Mouse (Mus musculus) layer of hippocampus, adult 9-10 months (tissue): ENCODE results near the gene Ubap1.

Source experiments
- DNase-seq: peaks from one replicate; pipeline ENCODE4 v3.0.0; 2022; ENCODE audit warnings: low spot score

The Ubap1 gene

DNA sequence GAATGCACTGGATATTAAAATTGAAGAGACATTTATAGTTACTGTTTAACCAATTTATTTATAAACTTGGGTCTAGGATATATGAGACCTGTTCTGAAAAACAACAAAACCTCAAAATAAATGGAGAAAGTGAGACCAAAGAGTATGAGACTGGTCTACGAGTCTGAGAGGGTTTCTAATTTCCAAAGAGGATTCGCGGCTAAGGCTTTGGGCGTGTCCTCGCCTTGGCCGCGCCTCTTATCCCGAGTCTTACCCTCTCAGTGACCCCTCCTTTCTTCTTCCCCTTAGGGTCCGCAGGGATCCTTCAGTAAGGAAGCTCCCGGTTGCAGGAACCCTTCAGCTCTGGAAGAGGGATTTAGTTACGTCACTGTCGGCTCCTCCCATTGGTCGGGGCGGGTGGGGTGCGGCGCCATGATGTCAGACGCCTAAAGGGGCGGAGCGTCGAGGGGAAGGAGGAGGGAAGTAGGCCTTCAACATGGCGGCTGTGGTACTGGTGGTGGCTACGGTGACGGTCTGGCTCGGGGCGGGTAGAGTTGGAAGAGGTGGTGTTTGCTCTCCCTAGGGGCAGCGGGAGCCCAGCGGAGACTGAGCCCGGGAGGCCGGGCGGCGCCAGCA lies at the start of gene Ubap1:
TSS of gene Ubap1 (plus strand) at position 413 of the 615 bp plus-strand sequence.
- DNase-seq: peak; percentile 64

DNA sequence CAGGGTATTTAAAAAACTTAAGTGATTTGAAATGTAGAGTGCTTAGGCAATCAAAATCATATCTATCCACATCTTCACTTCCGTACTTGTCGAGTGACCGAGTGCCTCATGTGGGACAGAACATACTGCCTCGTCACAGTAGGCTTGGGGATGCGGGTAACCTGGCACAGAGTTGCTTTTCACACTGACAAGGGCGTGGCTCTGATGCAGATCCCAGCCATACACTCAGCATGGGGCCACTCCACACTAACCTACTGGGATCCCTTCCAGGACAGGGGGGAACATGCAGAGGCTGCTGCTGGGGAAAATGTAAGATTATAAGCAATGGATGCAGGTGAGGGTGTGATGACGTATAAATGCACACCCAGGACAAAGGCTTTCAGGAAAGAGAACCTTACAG lies 45.1 kb upstream of the Ubap1 start:
- no peak for DNase-seq

DNA sequence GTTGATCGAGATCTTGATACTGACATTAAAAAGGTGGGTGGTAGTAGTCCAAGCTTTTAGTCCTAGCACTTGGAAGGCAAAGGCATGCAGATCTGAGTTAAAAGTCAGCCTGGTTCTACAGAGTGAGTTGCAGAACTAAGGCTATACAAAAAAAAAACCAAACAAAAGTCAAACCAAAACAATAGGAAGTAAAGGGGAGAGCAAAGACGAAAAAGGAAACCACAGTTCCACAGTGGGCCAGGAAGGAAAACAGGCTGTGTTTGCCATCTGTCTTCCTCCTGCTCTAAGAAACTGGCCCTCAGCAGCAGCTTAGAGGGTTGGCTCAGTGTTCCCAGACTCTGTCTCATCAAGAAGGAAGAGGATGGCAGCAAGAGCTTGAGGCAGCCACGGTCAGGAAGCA lies 44.5 kb upstream of the Ubap1 start:
- no peak for DNase-seq

DNA sequence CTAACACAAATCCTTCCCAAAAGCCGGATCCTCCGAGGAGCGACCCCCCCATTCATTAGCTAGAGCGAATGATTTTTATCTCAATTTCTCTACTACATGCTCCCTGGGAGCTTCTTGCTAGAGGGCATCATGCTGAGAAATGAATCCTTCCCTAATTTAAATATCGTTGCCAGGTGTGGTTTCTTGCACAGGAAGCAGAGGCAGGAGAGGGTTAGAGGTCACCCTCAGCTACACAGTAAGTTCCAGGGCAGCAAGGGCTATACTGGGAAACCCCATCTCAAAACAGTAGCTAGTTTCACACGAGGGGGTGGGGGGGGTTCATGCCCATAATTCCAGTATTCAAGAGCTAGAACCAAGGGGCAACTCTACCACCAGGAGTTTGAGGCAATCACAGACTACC lies 41.4 kb upstream of the Ubap1 start:
- DNase-seq: no peak

DNA sequence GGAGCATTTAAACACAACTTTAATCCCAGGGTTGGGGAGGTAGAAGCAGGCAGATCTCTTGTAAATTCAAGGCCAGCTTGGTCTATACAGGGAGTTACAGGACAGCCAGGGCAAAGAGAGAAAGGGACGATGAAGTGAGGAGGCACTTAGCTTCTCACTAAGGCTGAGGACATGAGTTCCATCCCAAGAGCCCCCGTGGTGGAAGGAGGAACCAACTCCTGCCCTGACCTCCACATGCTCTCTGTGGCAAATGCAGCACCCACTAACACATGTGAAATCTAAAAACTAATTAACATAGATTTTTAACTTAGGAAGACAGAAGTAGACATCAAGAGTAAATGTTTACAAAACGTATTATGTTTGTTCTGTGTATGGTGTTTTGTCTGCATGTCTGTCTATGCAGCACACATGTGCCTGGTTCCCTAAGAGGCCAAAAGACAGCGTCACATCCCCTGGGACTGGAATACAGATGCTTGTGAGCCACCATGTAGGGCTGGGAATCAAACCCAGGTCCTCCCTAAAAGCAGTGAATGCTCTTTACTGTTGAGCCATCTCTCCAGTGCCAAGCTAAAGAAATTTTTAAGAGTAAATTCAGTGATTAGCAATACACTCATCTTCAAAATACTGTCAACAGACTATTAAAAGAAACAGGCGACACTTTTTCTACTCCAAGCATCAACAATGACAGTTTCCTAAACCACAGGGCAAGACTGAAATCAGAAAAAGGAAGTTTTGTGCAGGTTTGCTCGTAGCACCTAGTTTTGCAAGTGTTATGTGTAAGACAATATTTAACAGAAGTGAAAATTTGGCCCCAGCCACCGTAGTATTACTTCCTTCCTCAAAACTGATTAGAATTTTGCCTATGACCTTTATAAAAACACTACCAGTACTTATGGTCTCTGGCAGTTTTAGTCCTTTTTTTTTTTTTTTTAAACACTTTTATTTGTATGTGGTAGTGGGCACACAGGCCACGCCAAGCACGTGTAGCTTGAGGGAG lies 37.9 kb upstream of the Ubap1 start:
- no peak for DNase-seq

DNA sequence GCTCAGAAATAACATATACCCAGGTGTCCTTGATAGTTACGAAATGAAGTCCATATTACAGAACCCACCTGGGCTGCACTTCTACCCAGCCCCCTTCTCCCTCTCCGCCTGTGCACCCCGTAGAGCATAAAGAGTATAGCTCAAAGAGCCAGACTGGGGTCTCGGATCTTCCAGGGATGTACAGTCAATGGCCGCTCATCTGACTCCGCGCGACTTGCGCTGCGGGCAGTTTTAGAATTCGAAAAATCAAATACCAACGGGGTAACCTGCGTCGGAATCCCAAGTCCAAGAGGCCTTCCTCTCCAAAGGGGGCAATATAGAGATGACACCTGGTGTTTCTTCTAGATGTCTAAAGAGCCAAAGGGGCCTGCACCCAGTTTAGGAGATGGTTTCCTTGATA lies 35.1 kb upstream of the Ubap1 start:
- no peak for DNase-seq

DNA sequence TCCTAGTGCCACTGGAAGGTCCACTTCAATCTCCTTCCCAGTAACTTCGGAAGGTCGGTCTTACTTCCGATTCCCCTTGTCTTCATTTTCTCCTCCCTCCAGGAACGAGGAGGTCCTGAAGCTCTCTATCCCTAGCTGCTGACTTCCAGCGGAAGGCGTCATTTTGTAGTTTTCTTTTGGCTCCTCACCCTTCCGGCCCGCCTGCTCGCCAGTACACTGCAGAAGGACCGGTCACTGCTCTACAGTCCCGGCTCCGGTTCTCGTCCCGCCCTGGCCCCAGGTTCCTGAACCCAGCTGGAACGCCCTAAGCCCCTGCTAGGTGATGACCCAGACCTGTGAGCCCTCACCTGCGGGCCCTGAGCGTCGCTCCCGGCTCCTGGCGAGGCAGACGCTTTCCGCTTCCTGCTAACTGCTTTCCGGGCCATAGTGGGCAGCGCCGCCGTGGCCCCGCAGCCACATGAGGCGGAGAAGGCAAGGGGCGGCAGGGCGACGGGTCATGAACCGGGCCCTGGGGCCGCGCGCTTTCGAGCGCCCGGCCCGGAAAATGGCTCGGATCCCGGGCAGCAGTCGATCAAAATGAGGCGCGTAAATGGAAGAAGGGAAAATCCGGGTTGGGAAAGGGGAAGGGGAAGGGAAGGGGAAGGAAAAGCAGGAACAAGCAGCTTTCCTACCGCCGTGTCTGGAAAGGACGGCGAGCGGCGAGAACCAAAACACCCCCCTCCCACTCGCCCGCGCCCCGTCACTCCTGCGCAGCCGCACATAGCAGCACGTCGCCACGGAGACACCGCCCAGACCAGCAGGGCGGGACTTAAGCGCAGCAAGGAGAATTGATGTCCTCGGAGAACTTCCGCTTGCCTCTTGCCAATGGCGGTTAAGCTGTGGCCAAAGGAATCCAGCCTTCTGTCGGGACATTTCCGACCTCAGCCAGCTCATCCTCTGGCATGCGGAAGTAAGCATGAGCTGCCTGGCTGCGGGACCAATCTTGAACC lies 34.4 kb upstream of the Ubap1 start, which contains the start of gene Dcaf12:
TSS of gene Dcaf12 (minus strand) at position 749 of the 989 bp plus-strand sequence.
- peak; percentile 90 for DNase-seq

DNA sequence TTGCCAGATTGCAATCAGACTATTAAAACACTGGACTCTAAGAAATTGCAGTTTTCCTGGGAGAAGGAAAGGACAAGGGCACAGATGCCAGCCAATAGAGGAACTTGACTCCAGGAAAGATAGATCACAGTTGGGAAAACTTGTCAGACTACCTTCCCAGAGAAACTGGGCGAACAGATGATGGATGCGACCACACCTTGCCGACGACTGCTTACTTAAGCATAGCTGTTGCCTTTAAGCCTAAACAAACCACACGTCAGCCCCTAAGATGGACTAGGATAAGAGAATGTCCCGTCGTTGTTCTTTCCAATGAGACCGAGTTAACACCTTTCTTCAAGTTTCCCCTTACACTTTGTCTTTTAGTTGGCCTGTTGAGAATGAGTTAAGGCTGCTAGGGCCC lies 33.6 kb upstream of the Ubap1 start:
- no peak for DNase-seq

DNA sequence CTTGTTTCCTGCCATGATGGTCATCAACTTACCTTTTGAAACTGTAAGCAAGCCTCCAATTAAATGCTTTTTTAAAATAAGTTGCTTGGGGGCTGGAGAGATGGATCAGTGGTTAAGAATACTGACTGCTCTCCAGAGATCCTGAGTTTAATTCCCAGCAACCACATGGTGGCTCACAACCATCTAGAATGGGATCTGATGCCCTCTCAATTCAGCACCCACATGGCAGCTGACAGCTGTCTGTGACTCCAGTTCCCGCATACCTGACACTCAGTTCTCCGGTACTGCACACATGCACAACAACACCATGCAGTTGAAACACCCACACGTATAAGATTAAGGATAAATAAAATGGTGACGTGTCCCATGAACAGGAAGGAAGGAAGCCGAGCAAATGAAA lies 30.5 kb upstream of the Ubap1 start:
- no peak for DNase-seq

DNA sequence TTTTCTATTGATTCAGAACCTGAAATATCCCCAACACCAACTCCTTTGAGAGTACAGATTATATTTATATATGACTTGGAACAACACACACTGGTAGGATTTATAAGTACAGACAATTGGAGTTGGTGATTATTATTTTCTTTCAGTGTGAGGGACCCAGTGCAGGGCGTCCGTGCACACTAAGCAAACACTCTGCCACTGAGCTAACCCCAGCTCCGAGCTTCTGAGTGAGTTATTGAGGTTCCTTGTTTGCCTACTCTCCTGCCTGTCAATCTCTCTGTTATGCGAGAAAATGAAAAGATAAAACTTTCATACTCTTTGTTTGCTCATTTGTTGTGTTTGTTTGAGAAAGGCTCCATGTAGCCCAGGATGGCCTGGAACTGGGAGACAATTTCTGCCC lies 27.8 kb upstream of the Ubap1 start:
- no peak for DNase-seq

DNA sequence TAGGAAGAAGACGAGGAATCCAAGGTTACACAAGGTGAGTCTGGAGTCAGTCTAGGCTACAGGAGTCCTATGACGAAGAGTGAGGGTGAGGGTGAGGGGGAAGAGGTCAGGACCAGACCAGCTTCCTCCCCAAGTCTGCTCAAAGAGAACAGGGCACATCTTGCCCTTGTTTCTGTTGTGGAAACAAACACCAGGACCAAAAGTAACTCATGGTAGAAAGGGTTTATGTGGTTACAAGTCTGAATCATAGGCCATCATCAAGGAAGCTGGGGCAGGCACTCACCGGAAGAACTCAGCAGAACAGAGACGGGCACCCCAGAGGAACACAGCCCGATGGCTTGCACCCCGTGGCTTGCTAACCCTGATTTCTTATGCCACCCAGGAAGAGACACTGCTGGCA lies 21.9 kb upstream of the Ubap1 start:
- no peak for DNase-seq

DNA sequence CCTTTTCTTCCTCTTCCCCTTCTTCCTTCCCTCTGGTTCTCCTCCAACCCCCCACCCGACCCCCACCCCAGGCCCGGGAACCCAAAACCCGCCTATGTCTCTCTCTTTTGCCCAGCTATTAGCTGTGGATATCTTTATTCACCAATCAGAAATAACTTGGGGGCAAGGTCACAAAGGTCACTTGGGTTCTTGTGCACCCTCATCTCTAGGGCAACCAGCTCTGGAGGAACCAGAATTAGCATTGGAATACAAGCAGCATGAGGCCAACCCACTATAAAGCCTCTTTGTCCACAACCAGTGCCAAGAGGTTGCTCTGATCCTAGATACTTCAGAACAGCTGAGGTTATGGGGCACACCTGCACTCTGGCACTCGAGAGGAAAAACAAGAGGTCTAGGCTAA lies 19.3 kb upstream of the Ubap1 start:
- no peak for DNase-seq

DNA sequence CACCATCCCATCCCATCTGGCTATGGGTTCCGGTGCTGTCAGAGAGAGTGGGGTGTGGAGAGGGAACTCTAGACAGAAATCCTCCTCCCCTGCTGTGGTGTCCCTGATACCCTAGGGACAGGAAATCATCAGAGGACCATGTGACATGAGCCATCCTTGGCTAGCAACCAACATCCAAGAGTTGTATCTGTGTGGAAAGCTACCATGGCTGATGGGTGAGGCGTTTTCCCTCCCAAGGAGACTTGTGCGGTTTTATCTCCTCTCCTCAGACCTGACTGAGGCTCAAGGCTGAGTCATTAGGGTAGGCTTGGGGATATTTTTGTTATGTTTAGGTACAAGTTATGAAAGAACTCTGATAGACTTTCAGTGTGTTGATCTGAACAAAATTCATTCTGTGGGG lies 17.7 kb upstream of the Ubap1 start:
- no peak for DNase-seq

DNA sequence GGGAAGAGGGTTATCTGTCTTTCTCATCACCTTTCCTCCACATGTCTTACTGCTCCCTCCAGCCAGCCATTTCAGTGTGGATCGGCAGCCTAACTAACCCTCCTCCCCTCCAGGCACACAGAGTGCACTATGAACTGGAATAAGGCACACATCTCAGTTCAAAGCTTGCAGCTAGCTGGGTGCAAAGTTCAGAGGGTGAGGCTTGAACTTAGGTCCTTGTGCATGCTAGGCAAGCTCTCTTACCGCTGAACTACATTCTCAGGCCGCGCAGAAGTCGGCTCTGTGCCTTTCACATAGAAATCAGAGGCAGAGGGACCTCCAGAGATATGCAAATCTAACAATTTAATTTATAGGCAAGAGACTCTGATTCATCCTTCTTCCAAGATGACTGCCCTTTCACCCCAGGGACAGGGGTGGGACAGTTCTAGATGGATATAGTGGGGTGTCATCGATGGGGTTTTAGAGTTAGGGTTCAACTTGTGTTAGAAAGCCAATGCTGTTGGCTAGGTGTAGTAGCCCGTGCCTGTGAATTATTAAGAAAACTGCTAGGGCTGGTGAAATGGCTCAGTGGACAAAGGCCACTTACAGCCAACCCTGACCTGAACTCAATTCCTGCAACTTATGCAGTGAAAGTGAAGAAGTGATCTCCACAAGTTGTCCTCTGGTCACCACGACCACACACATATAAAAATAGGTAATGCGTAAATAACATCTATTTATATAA lies 16.9 kb upstream of the Ubap1 start:
- no peak for DNase-seq

DNA sequence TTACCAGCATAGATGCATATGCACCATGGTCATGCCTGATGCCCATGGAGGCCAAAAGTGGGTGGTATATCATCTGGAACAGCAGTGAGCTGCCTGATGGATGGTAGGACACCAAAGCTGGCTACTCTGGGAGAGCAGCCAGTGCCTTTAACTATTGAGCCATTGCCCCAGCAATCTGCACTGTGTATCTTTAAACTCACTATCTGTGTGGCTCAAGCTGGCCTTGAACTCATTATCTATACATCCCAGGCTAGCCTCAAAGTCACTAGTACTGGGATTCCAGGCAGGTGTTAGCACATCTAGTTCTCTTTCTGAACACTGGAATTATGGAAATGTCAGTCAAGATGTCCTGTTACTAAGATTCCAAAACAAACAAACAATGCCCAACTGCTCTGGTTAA lies 12.2 kb upstream of the Ubap1 start:
- no peak for DNase-seq

DNA sequence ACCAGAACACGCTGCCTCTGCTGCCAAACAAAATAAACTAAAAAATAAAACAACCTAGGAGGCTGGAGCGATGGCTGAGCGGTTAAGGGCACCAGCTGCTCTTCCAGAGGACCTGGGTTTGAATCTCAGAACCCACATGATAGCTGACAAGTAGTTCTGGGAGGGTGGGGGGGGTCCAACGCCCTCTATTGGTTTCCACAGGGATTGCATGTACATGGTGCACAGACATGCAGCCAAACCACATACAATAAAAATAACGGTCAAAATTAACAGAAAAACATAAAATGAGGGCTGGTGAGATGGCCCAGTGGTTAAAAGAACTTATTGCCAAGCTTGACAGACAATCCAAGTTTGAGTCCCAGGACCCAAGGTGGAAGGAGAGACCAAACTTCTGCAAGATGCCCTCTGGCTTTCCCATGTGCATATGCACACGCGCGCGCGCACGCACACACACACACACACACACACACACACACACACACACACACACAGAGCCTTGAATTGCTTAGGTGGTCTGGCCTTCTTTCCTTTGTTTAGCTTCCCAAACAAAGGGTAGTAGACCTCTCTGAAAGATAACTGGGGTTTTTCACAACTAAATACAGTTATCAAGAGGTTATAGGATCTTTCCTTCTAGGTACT lies 7.8 kb upstream of the Ubap1 start:
- no peak for DNase-seq

DNA sequence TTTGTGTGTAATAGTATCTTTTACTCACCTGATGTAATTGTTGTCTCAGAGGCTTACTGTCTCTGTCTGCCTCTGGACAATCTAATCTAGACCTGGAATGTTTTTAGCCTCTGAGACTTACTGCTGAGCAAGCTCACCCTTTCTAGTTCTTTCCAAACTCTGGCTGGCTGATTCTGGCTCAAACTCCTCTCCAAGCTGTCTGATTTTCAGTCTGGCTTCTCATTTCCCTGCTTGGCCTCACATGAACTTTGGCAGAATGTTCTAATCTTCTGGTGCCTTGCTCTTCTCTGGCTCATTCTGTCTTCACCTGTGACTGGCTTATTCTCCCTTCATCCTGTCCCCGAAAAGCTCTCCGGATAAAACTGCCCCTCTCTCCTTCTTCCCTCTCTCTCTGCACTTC lies 2.8 kb upstream of the Ubap1 start:
- no peak for DNase-seq

DNA sequence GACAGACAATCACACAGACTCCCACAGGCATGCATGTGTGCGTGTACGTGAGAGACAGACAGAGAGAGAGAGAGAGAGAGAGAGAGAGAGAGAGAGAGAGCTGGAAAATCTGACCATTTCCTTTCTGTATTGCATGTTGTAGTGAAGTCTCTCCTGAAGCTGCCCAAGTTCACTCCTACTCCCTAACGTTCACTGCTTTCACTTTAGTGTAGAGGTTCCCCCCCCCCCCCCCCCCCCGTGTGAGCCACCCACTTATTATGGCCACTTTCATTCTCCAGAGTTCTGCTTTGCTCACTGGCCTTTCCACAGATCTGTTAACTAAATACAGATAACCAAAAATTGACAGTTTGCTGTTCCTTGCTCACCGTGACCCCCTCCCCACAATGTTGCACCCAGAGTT lies 957 bp upstream of the Ubap1 start:
- DNase-seq: no peak

DNA sequence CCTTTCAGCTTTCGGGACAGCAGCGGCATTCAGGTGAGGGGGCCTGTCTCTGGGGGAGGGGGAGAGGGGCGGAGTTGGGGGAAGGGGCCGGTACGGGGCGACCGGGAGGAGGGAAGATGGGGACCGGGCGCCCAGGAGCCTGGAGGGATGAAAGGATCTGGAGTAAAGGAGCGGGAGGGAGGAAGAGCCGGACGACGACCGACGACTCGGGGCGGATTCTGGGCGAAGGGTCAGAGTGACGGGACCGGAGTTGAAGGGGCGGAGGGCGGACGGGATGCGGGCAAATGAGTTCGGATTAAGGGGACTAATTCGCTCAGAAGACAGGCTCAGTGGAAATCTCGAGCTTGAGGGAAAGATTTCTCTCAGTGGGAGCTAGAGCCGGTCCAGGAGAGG lies 399 bp downstream of the Ubap1 start:
- no peak for DNase-seq

DNA sequence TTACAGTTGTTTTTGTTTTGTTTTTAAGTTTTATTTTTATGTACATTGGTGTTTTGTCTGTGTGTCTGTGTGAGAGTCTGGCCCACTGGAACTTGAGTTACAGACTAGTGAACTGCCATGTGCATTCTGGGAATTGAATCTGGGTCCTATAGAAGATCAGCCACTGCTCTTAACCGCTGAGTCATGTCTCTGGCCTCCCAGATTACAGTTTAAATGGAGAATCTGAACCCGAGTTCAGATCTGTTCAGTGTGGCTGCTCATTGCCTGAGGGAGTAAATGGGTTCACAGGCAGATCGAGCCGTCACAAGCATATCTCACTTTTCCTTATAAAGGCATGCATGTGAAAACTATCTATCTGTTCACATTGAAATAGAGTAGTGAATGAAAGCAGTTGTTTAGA lies 4.0 kb downstream of the Ubap1 start:
- no peak for DNase-seq

DNA sequence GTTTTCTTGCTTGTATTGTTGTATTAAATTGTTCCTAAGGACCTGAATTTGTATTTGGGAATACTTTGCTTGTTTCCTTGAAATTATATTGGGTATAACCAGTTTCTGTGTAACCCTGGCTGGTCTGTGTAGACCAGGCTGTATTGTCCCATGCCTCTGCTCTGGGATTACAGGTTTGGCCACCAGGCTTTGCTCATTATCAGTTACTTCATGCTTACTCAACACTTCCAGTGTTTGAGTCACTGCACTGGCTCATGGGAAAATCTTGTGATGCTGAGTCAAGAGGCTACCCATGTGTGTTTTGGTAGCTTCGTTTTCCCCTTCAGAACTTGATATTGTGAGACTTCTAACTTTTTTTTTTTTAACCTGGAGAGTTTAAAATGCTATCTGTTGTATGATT lies 4.5 kb downstream of the Ubap1 start:
- no peak for DNase-seq
